Mouse (Mus musculus): ENCODE results near the gene Atp6v0a4.

GRCm38 (mm10) chr6:38103775-38104174, 20.6 kb downstream of the Atp6v0a4 start:
- TF ChIP-seq POLR2A (IDR thresholded peaks at IDR 0.05; ENCODE audit: low read depth, low read length) (no peak), CTCF (IDR thresholded peaks at IDR 0.05; ENCODE audit: borderline replicate concordance, insufficient read depth, low read length) (no peak)

All from embryonic fibroblast, embryonic 13.5 days (primary cell).